Mouse (Mus musculus) testis, adult 2 months (tissue): ENCODE data around the gene Limk2. TPM values are rescaled to one million over a fixed set of nuclear protein-coding genes. Genes with fewer than 3 reads are reported as not detected.
A peak's percentile ranks its signal among the peaks of the same experiment; 100 is the strongest.

ENCODE experiments used
- H3K27ac ChIP-seq: fragments of 200-500 bp; 2 replicates; pipeline ENCODE4 v1.5.1; 2012; ENCODE audit warnings: low read depth, low read length; ENCODE audit not compliant: control insufficient read depth, insufficient read depth
- H3K27me3 ChIP-seq: fragments of 200-500 bp; 2 replicates; pipeline ENCODE4 v1.6.1; 2012; ENCODE audit warnings: mild to moderate bottlenecking, low read length, moderate library complexity; ENCODE audit not compliant: control insufficient read depth, insufficient read depth
- H3K36me3 ChIP-seq: fragments of 200-500 bp; 2 replicates; pipeline ENCODE4 v1.6.1; 2012; ENCODE audit warnings: mild to moderate bottlenecking, low read length; ENCODE audit not compliant: control insufficient read depth, insufficient read depth
- H3K4me1 ChIP-seq: fragments of 200-500 bp; 2 replicates; pipeline ENCODE4 v1.6.1; 2012; ENCODE audit warnings: low read length; ENCODE audit not compliant: control insufficient read depth, insufficient read depth
- H3K4me3 ChIP-seq: fragments of 200-500 bp; 2 replicates; pipeline ENCODE4 v1.5.1; 2012; ENCODE audit warnings: low read depth, mild to moderate bottlenecking, low read length, moderate library complexity, mixed read lengths; ENCODE audit not compliant: control insufficient read depth
- CTCF ChIP-seq: fragments of 200-500 bp; IDR thresholded peaks from 2 replicates; pipeline ENCODE4 v1.5.1; 2012; ENCODE audit warnings: low read depth, mild to moderate bottlenecking, inconsistent platforms, low read length, moderate library complexity; ENCODE audit not compliant: control insufficient read depth, insufficient read depth, insufficient replicate concordance
- POLR2A ChIP-seq: fragments of 200-500 bp; IDR thresholded peaks from 2 replicates; pipeline ENCODE4 v1.6.1; 2012; ENCODE audit warnings: low read depth, mild to moderate bottlenecking, inconsistent platforms, low read length, moderate library complexity; ENCODE audit not compliant: control insufficient read depth
- polyA plus RNA-seq: library from polyadenylated mRNA; depleted of rRNA; stranded (reverse); fragments of >200 nt; gene quantifications from 2 replicates; pipeline ENCODE4 v1.2.3, GENCODE M21; 2012; rRNA removed

The Limk2 gene
- 48.6 and 53.3 TPM in 2 replicates for polyA plus RNA-seq

GRCm38 (mm10) chr11:3408997-3409732, at the start of gene Limk2:
Gene Limk2, minus strand, starts transcription at chr11:3409189.
- TF ChIP-seq CTCF (peak; percentile 58), POLR2A (peak; percentile 73)
- Histone ChIP-seq H3K27me3 (no peaks in the 10 kb centered on the region), H3K27ac (peak within 1 kb of the TSS; percentile 83), H3K4me1 (peaks cover 6% of the 10 kb centered on the region), H3K36me3 (no peaks in the 10 kb centered on the region), H3K4me3 (peak within 1 kb of the TSS; percentile 78)

GRCm38 (mm10) chr11:3458428-3459104, 49.6 kb upstream of the Limk2 start:
- Histone ChIP-seq H3K4me1 (peaks cover 11% of the 10 kb centered on the region), H3K4me3 (no peak overlapping the region), H3K36me3 (no peaks in the 10 kb centered on the region), H3K27ac (no peak overlapping the region), H3K27me3 (no peaks in the 10 kb centered on the region)
- no peak for TF ChIP-seq CTCF
- no peak for TF ChIP-seq POLR2A

DNA sequence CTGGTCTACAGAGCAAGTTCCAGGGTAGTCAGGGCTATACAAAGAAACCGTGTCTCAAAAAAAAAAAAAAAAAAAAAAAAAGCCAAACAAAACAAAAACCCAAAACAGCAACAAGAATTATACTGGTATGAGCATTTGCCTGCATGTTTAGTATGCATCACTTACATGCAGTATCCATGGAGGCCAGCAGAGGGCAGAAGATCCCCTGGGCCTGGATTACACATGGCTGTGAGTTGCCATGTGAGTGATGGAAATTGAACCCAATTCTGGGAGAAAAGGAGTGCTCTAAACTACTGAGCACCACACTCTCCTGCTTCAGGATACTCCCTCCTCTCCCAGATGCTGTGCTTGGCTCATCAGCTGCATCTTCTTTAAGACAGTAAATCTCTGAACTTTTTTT, 47.4 kb upstream of the Limk2 start:
- TF ChIP-seq POLR2A (no peak), CTCF (peak; percentile 55; the same call in 1 of the 2 replicates)
- no peak overlapping the region for H3K4me3 ChIP-seq
- H3K27ac ChIP-seq: no peak overlapping the region
- no peaks in the 10 kb centered on the region for H3K27me3 ChIP-seq
- no peaks in the 10 kb centered on the region for H3K36me3 ChIP-seq
- H3K4me1 ChIP-seq: peaks cover 16% of the 10 kb centered on the region

DNA sequence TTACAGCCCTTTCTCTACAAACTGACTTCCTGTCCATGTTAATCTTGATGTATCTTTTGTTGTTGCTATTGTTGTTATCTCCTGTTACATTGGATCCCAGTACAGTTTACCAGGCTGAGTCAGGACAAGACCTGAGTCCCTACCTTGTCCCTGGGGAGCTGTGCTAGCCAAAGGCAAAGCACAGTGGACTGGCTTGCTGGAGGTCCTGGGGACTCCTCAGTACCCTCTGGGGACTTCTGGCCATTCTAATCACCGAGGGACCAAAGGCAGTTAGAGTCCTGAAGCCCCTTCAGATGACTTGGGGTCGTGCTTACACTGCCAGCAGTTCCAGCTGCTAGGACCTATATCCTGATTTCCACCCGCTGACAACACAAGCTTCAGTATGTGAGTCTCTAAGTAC, 45.5 kb upstream of the Limk2 start:
- H3K4me3 ChIP-seq: no peak overlapping the region
- H3K27me3 ChIP-seq: no peaks in the 10 kb centered on the region
- H3K4me1 ChIP-seq: peaks cover 16% of the 10 kb centered on the region
- no peaks in the 10 kb centered on the region for H3K36me3 ChIP-seq
- TF ChIP-seq CTCF (no peak), POLR2A (no peak)
- no peak overlapping the region for H3K27ac ChIP-seq

DNA sequence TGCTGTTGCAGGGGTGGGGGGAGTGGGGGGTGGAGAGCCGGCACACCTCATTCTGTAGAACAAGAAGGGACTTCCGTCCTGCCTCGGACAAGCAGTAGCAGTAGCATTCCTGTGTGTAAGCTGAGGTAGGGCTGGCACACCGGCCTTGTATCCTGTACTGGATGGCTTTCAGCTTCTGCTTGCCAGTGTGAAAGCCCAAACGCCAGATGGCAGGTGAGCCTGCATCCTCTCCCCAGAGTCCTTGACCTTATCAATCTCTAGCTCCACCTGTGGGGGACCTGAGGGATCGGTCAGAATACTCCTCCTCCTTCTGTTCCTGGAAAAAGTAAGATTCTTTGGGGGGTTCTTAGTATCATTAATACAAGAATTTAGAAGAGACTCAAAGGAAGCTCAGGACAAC, 44.5 kb upstream of the Limk2 start:
- Histone ChIP-seq H3K36me3 (no peaks in the 10 kb centered on the region), H3K27me3 (no peaks in the 10 kb centered on the region), H3K4me3 (peak overlapping the region; percentile 23), H3K27ac (no peak overlapping the region), H3K4me1 (peaks cover 10% of the 10 kb centered on the region)
- TF ChIP-seq CTCF (no peak), POLR2A (no peak)

DNA sequence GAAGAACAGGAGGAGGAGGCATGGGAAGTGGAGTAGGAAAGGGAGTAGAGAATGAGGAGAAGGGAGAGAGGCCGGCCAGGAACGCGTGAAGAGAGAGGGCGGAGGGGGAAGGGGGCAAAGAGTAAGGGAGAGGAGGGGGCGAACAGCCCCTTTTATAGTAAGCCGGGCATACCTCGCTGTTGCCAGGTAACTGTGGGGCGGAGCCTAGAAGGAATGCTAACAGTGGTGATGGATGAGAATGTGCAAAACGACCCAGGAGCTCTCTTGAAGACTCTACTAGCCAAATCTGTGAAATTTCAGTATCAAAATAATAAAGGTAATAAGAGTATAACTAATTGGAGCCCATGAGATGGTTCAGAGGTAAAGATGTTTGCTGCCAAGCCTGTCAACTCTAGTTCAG, 43.8 kb upstream of the Limk2 start:
- Histone ChIP-seq H3K27me3 (no peaks in the 10 kb centered on the region), H3K27ac (peak overlapping the region; percentile 87), H3K4me1 (peaks cover 9% of the 10 kb centered on the region), H3K4me3 (peak overlapping the region; percentile 97), H3K36me3 (no peaks in the 10 kb centered on the region)
- TF ChIP-seq CTCF: no peak
- no peak for TF ChIP-seq POLR2A

- TF ChIP-seq POLR2A (peak; percentile 81; the same call in 1 of the 2 replicates), CTCF (no peak)
- Histone ChIP-seq H3K36me3 (no peaks in the 10 kb centered on the region), H3K4me3 (peak within 1 kb of the TSS; percentile 97), H3K4me1 (peaks cover 9% of the 10 kb centered on the region), H3K27me3 (no peaks in the 10 kb centered on the region), H3K27ac (peak within 1 kb of the TSS; percentile 88)
These were observed 43.2 kb upstream of the Limk2 start, which contains the start of gene Rnf185 for GRCm38 (mm10) chr11:3452167-3452639. Gene Rnf185, minus strand, starts transcription at chr11:3452363.
